Mouse (Mus musculus) forebrain, embryonic 11.5 days (tissue): Measurements from ENCODE around the gene Ints2. TPM values are rescaled to one million over a fixed set of nuclear protein-coding genes. Genes with fewer than 3 reads are reported as not detected.
A peak's percentile ranks its signal among the peaks of the same experiment; 100 is the strongest.
"Not testable (repeated sequence)": the region's sequence is repeated elsewhere in the genome, so short reads cannot be mapped to it uniquely, and the experiment has no call there.

ENCODE experiments used
- ATAC-seq: fragments of 200-750 bp; cut with Nextera tagmentation; replicated peaks from 2 replicates; pipeline ENCODE4 v1.8.0; 2017; ENCODE audit warnings: moderate TSS enrichment; ENCODE audit not compliant: low FRiP score
- DNase-seq: peaks from one replicate; pipeline ENCODE4 v3.0.0-alpha.2; 2017; ENCODE audit warnings: low spot score
- H3K27ac ChIP-seq: fragments of 300-500 bp; sonication (generic); 2 replicates; pipeline ENCODE4 v1.5.1; 2014; ENCODE audit warnings: low read depth, low read length
- H3K27me3 ChIP-seq: fragments of 300-500 bp; sonication (generic); 2 replicates; pipeline ENCODE4 v1.6.1; 2014; ENCODE audit warnings: mild to moderate bottlenecking, low read length, mixed read lengths; ENCODE audit not compliant: control insufficient read depth, insufficient read depth
- H3K36me3 ChIP-seq: fragments of 300-500 bp; sonication (generic); 2 replicates; pipeline ENCODE4 v1.6.1; 2014; ENCODE audit warnings: mild to moderate bottlenecking, low read length, moderate library complexity, mixed read lengths; ENCODE audit not compliant: control insufficient read depth, insufficient read depth
- H3K4me1 ChIP-seq: fragments of 300-500 bp; sonication (generic); replicated peaks from 2 replicates; pipeline ENCODE4 v1.6.1; 2014; ENCODE audit warnings: low read length, mixed read lengths; ENCODE audit not compliant: control insufficient read depth, insufficient read depth
- H3K4me2 ChIP-seq: fragments of 300-500 bp; sonication (generic); 2 replicates; pipeline ENCODE4 v1.6.1; 2014; ENCODE audit warnings: low read depth, mild to moderate bottlenecking, low read length, moderate library complexity, mixed read lengths; ENCODE audit not compliant: severe bottlenecking
- H3K4me3 ChIP-seq: fragments of 300-500 bp; sonication (generic); 2 replicates; pipeline ENCODE4 v1.5.1; 2014; ENCODE audit warnings: low read depth, low read length
- H3K9ac ChIP-seq: fragments of 300-500 bp; sonication (generic); 2 replicates; pipeline ENCODE4 v1.6.1; 2014; ENCODE audit warnings: low read length
- H3K9me3 ChIP-seq: fragments of 300-500 bp; sonication (generic); 2 replicates; pipeline ENCODE4 v1.6.1; 2016; ENCODE audit warnings: low read length, mixed read lengths; ENCODE audit not compliant: control insufficient read depth
- WGBS: fragments of 180-500 bp; shearing (Covaris S2); extraction: QIAGEN DNeasy Blood & Tissue Kit; methylation state at CpG from one replicate; pipeline ENCODE4 v1.1.7; 2014; 5-methylcytosine and 5-hydroxymethylcytosine counted together
- polyA plus RNA-seq: library from polyadenylated mRNA; unstranded; fragments of >200 nt; fragmentation: Nextera tagmentation; extraction: Ambion mirVana; gene quantifications from 2 replicates; pipeline ENCODE4 v1.2.1, GENCODE M21; 2014

Gene Ints2
- 53.6 and 54.9 TPM in 2 replicates for polyA plus RNA-seq

GRCm38 (mm10) chr11:86257460-86258076 is at the start of gene Ints2:
Ints2 (minus strand) TSS chr11:86257575.
- H3K4me1 ChIP-seq, result no peaks in the 10 kb centered on the region
- H3K9me3 ChIP-seq, result no peaks in the 10 kb centered on the region
- H3K27ac ChIP-seq, result no peak within 1 kb of the TSS
- H3K27me3 ChIP-seq, result no peaks in the 10 kb centered on the region
- 12% methylated on average over 30 of the region's 32 CpGs for WGBS
- ATAC-seq (peak; percentile 89), DNase-seq (peak; percentile 96)
- H3K36me3 ChIP-seq, result no peaks in the 10 kb centered on the region; the same call in 1 of the 2 replicates
- H3K4me3 ChIP-seq, result peak within 1 kb of the TSS; percentile 63
- peak within 1 kb of the TSS; percentile 69 for H3K4me2 ChIP-seq
- H3K9ac ChIP-seq, result peak within 1 kb of the TSS; percentile 91

- H3K9ac ChIP-seq, DNase-seq, H3K27ac ChIP-seq, H3K4me3 ChIP-seq, ATAC-seq, H3K27me3 ChIP-seq, H3K36me3 ChIP-seq, H3K9me3 ChIP-seq, H3K4me2 ChIP-seq, H3K4me1 ChIP-seq: not testable (repeated sequence)
- 97% methylated on average over 10 of the region's 10 CpGs for WGBS
Observed at GRCm38 (mm10) chr11:86292201-86292600, 34.8 kb upstream of the Ints2 start.

GRCm38 (mm10) chr11:86291714-86292113 is 34.3 kb upstream of the Ints2 start:
- no peaks in the 10 kb centered on the region; the same call in 1 of the 2 replicates for H3K36me3 ChIP-seq
- ATAC-seq, result no peak
- 95% methylated on average over 6 of the region's 6 CpGs for WGBS

GRCm38 (mm10) chr11:86285729-86286128 is 28.4 kb upstream of the Ints2 start:
- H3K4me1 ChIP-seq, result no peaks in the 10 kb centered on the region
- ATAC-seq (no peak), DNase-seq (no peak)
- H3K36me3 ChIP-seq, result no peaks in the 10 kb centered on the region; the same call in 1 of the 2 replicates
- no peak overlapping the region for H3K4me2 ChIP-seq
- H3K4me3 ChIP-seq, result no peak overlapping the region
- no peak overlapping the region for H3K9ac ChIP-seq
- H3K27ac ChIP-seq, result no peak overlapping the region
- no peaks in the 10 kb centered on the region for H3K27me3 ChIP-seq
- no peaks in the 10 kb centered on the region for H3K9me3 ChIP-seq
- WGBS, result 94% methylated on average over 8 of the region's 8 CpGs

More at GRCm38 (mm10) chr11:86291714-86292113, 34.3 kb upstream of the Ints2 start:
- no peak overlapping the region for H3K9ac ChIP-seq
- no peaks in the 10 kb centered on the region for H3K4me1 ChIP-seq
- H3K27ac ChIP-seq, result no peak overlapping the region
- no peaks in the 10 kb centered on the region for H3K9me3 ChIP-seq
- no peak for DNase-seq
- no peak overlapping the region for H3K4me2 ChIP-seq
- no peaks in the 10 kb centered on the region for H3K27me3 ChIP-seq
- H3K4me3 ChIP-seq, result no peak overlapping the region

GRCm38 (mm10) chr11:86278442-86279102 is 21.2 kb upstream of the Ints2 start:
- no peak overlapping the region for H3K4me2 ChIP-seq
- peaks cover 2% of the 10 kb centered on the region; the same call in 1 of the 2 replicates for H3K36me3 ChIP-seq
- no peaks in the 10 kb centered on the region for H3K4me1 ChIP-seq
- no peaks in the 10 kb centered on the region for H3K9me3 ChIP-seq
- ATAC-seq, result no peak
- H3K4me3 ChIP-seq, result no peak overlapping the region
- DNase-seq, result no peak
- no peak overlapping the region for H3K27ac ChIP-seq
- WGBS, result 96% methylated on average over 6 of the region's 6 CpGs
- no peaks in the 10 kb centered on the region for H3K27me3 ChIP-seq
- no peak overlapping the region for H3K9ac ChIP-seq

GRCm38 (mm10) chr11:86257054-86257453 is 321 bp downstream of the Ints2 start:
- H3K4me3 ChIP-seq, result peak overlapping the region; percentile 63
- 0% methylated on average over 22 of the region's 22 CpGs for WGBS
- H3K27ac ChIP-seq, result no peak overlapping the region
- H3K9me3 ChIP-seq, result no peaks in the 10 kb centered on the region
- peak; percentile 63 for DNase-seq
- no peaks in the 10 kb centered on the region; the same call in 1 of the 2 replicates for H3K36me3 ChIP-seq
- H3K4me2 ChIP-seq, result peak overlapping the region; percentile 69
- no peaks in the 10 kb centered on the region for H3K4me1 ChIP-seq
- H3K9ac ChIP-seq, result peak overlapping the region; percentile 91
- no peaks in the 10 kb centered on the region for H3K27me3 ChIP-seq
- 0 out of 2 replicates have a peak, but pooled peaks have one; percentile 33 for ATAC-seq

GRCm38 (mm10) chr11:86253342-86253741 is 4.0 kb downstream of the Ints2 start:
- Histone ChIP-seq H3K4me2 (no peak overlapping the region), H3K27me3 (no peaks in the 10 kb centered on the region), H3K4me1 (no peaks in the 10 kb centered on the region), H3K4me3 (no peak overlapping the region), H3K36me3 (peaks cover 7% of the 10 kb centered on the region; the same call in 1 of the 2 replicates), H3K9me3 (no peaks in the 10 kb centered on the region), H3K9ac (no peak overlapping the region), H3K27ac (no peak overlapping the region)
- WGBS, result 83% methylated on average over 1 of the region's 1 CpGs
- ATAC-seq (no peak), DNase-seq (no peak)

- H3K9me3 ChIP-seq, result no peaks in the 10 kb centered on the region
- no peak overlapping the region for H3K4me2 ChIP-seq
- no peak overlapping the region for H3K9ac ChIP-seq
- 94% methylated on average over 4 of the region's 4 CpGs for WGBS
- H3K4me1 ChIP-seq, result no peaks in the 10 kb centered on the region
- H3K4me3 ChIP-seq, result no peak overlapping the region
- no peak for DNase-seq
- H3K27ac ChIP-seq, result no peak overlapping the region
- H3K36me3 ChIP-seq, result peaks cover 3% of the 10 kb centered on the region; the same call in 1 of the 2 replicates
- ATAC-seq, result no peak
- no peaks in the 10 kb centered on the region for H3K27me3 ChIP-seq
Observed at GRCm38 (mm10) chr11:86232446-86232845, 24.9 kb downstream of the Ints2 start.
